ENCODE assay signal across 21 mouse cellular contexts in the genomic region with DNA sequence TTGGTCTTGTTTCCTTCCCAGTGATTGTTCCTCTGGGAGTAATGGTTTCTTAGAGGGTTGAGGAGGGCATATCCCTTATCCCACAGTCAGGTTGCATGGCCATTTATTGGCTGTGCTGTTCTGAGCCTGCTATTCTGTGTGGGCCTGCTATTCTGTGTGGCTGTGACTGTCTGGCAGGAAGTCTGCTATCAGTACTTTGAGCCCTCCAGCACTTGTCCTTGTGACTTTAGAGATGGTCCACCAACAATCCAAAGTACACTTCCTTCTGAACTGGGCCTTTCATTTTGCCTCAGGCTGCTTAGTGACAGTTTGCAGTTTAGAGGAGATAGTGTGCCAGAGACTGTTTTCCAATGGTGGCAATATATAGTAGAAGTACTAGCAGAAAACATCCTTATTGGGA. TPM values are rescaled to one million over a fixed set of nuclear protein-coding genes. Genes with fewer than 3 reads are reported as not detected.
DNase-seq lines count a peak whose midpoint lies in the region; ATAC-seq lines count a peak whose summit lies in the region.
"Had no signal": no experiment of that assay in that cellular context is flagged by ENCODE, and none has a peak within 500 bp of the region (broad histone marks: within the 10 kb centered on the region; RNA-seq: fewer than 3 reads in every experiment).

No protein-coding gene starts in this region.

- no peak overlapping the region for H3K4me2 ChIP-seq in heart, embryonic 12.5 days
- H3K4me2 ChIP-seq in liver, embryonic 16.5 days (ENCODE audit: low read depth, low read length): no peak overlapping the region
- H3K4me2 ChIP-seq: embryonic facial prominence, embryonic 12.5 days; forebrain, embryonic 15.5 days; hindbrain, embryonic 15.5 days had no signal

- DNase-seq in heart, postnatal 25 days (ENCODE audit: low spot score): no peak
- peak; percentile 46 for DNase-seq in kidney, adult 9 months
- no peak for DNase-seq in kidney, adult 18-20 months
- no peak for DNase-seq in liver
- DNase-seq in embryo, embryonic 11 days: no peak
- DNase-seq: adrenal gland, adult 8-10 months; adrenal gland, postnatal 36 days; B cell, adult 2 months; cerebellum, adult 2 months; cerebellum, postnatal 10 days; gastrocnemius, postnatal 36 days; heart, adult 18-20 months; heart, postnatal 36 days had no signal

- peaks cover 31% of the 10 kb centered on the region for H3K4me1 ChIP-seq in heart, embryonic 12.5 days (replicated peaks)
- no peaks in the 10 kb centered on the region; the same call in none of the 2 replicates for H3K4me1 ChIP-seq in liver, embryonic 16.5 days (ENCODE audit: control insufficient read depth, low read depth, low read length)
- H3K4me1 ChIP-seq: embryonic facial prominence, embryonic 12.5 days; forebrain, embryonic 15.5 days; hindbrain, embryonic 15.5 days had no signal

- peaks cover 29% of the 10 kb centered on the region for H3K36me3 ChIP-seq in heart, embryonic 12.5 days
- peaks cover 15% of the 10 kb centered on the region for H3K36me3 ChIP-seq in liver, embryonic 16.5 days (ENCODE audit: control insufficient read depth, insufficient read depth)

- no peak overlapping the region for H3K4me3 ChIP-seq in heart, embryonic 12.5 days
- no peak overlapping the region for H3K4me3 ChIP-seq in liver, embryonic 16.5 days (ENCODE audit: low read depth, low read length)
- H3K4me3 ChIP-seq: embryonic facial prominence, embryonic 12.5 days; forebrain, embryonic 15.5 days; heart, embryonic 10.5 days; hindbrain, embryonic 15.5 days had no signal

- no peak overlapping the region for H3K9ac ChIP-seq in heart, embryonic 12.5 days
- no peak overlapping the region for H3K9ac ChIP-seq in liver, embryonic 16.5 days (ENCODE audit: low read depth, low read length)
- H3K9ac ChIP-seq: embryonic facial prominence, embryonic 12.5 days; forebrain, embryonic 15.5 days; hindbrain, embryonic 15.5 days had no signal

- no peaks in the 10 kb centered on the region for H3K9me3 ChIP-seq in heart, embryonic 12.5 days (replicated peaks)
- H3K9me3 ChIP-seq in liver, embryonic 16.5 days (replicated peaks; ENCODE audit: control insufficient read depth, low read length): no peaks in the 10 kb centered on the region
- H3K9me3 ChIP-seq: embryonic facial prominence, embryonic 12.5 days; forebrain, embryonic 15.5 days; G1E; heart, embryonic 10.5 days; hindbrain, embryonic 15.5 days had no signal

- intact Hi-C loops in heart, postnatal 25 days (cut with DNase I): no loop called here

- H3K27ac ChIP-seq in heart, embryonic 12.5 days (ENCODE audit: poor library complexity, severe bottlenecking): peak overlapping the region; percentile 17; the same call in 1 of the 2 replicates
- H3K27ac ChIP-seq in liver, embryonic 16.5 days (ENCODE audit: low read length): no peak overlapping the region
- H3K27ac ChIP-seq: embryonic facial prominence, embryonic 12.5 days; forebrain, embryonic 15.5 days; heart, embryonic 10.5 days; hindbrain, embryonic 15.5 days had no signal

- H3K27me3 ChIP-seq in heart, embryonic 12.5 days (replicated peaks): no peaks in the 10 kb centered on the region
- H3K27me3 ChIP-seq in liver, embryonic 16.5 days (ENCODE audit: control insufficient read depth, insufficient read depth, low read depth, low read length): no peaks in the 10 kb centered on the region
- H3K27me3 ChIP-seq: embryonic facial prominence, embryonic 12.5 days; forebrain, embryonic 15.5 days; hindbrain, embryonic 15.5 days had no signal

- no peak for ATAC-seq in heart, embryonic 12.5 days (ENCODE audit: insufficient number of reproducible peaks, low FRiP score)
- peak; percentile 58 for ATAC-seq in liver, embryonic 16.5 days (ENCODE audit: low read depth)
- ATAC-seq: CD4-positive, CD25-positive, alpha-beta regulatory T cell, adult 4 months; forebrain, embryonic 15.5 days had no signal

RNA-seq across cellular contexts. Expression of gene Zfp750, which starts 18.5 kb away (rescaled TPM):
- 0.14 and 0.28 TPM in 2 replicates for polyA plus RNA-seq in heart, embryonic 12.5 days (2016; fragmentation: Nextera tagmentation; extraction: Ambion mirVana)
- total RNA-seq in heart, postnatal 25 days (2021): under 1 TPM in 1 of 2 experiments, not detected in 1; 0.08 TPM
- 1.3 and 1.8 TPM in 2 replicates for polyA plus RNA-seq in liver, embryonic 16.5 days (2015; fragmentation: Nextera tagmentation; extraction: Ambion mirVana)
- total RNA-seq: heart, postnatal 36 days had no signal

RNA-seq across cellular contexts. Expression of gene Tbcd, which starts 48.8 kb away (rescaled TPM):
- 24.4 and 26.6 TPM in 2 replicates for polyA plus RNA-seq in heart, embryonic 12.5 days (2016; fragmentation: Nextera tagmentation; extraction: Ambion mirVana)
- 10 to 100 TPM in 1 of 2 experiments, 1 to 10 TPM in 1; 10.0 to 11.5 TPM for total RNA-seq in heart, postnatal 25 days (2021)
- 19.5 and 21.4 TPM in 2 replicates for polyA plus RNA-seq in liver, embryonic 16.5 days (2015; fragmentation: Nextera tagmentation; extraction: Ambion mirVana)
